Mouse (Mus musculus) E14TG2a.4 (cell line): Measurements from ENCODE around the gene Castor2.

Experiments used
- CTCF ChIP-seq: conservative IDR thresholded peaks from 2 replicates; pipeline ENCODE4 v1.5.1; 2014; ENCODE audit warnings: low read length
- NANOG ChIP-seq: IDR thresholded peaks from 2 replicates; pipeline ENCODE4 v1.6.1; 2014; ENCODE audit warnings: borderline replicate concordance, low read length, mixed read lengths

GRCm38 (mm10) chr5:134151895-134152294, 52.4 kb downstream of the Castor2 start:
- TF ChIP-seq CTCF: no peak
- no peak for TF ChIP-seq NANOG
